Mouse (Mus musculus) liver, embryonic 15.5 days (tissue): Measurements from ENCODE around the gene Gprc5a. TPM values are rescaled to one million over a fixed set of nuclear protein-coding genes. Genes with fewer than 3 reads are reported as not detected.

ENCODE experiments used
- polyA plus RNA-seq: library from polyadenylated mRNA; unstranded; fragments of >200 nt; fragmentation: Nextera tagmentation; extraction: Ambion mirVana; gene quantifications from 2 replicates; pipeline ENCODE4 v1.2.1, GENCODE M21; 2015

Gene Gprc5a
- polyA plus RNA-seq, 1 experiment from 2014 or later = 0.09 TPM

Other genes starting within 250 kb of the Gprc5a start
- 2.1 and 2.4 TPM in 2 replicates for gene Crebl2, start 235.5 kb upstream of the Gprc5a start, polyA plus RNA-seq
- 5.6 and 5.7 TPM in 2 replicates for gene Gpr19, start 167.1 kb upstream of the Gprc5a start, polyA plus RNA-seq
- gene Cdkn1b, start 145.2 kb upstream of the Gprc5a start, polyA plus RNA-seq = 13.3 and 14.1 TPM in 2 replicates
- 2.8 TPM in 2 replicates for gene Apold1, start 83.9 kb upstream of the Gprc5a start, polyA plus RNA-seq
- gene Ddx47, start 54.0 kb upstream of the Gprc5a start, polyA plus RNA-seq = 53.0 and 54.6 TPM in 2 replicates
- 0.08 and 0.15 TPM in 2 replicates for gene Gprc5d, start 52.6 kb downstream of the Gprc5a start, polyA plus RNA-seq
- 30.3 and 34.4 TPM in 2 replicates for gene Fam234b, start 132.3 kb downstream of the Gprc5a start, polyA plus RNA-seq
- gene Hebp1, start 132.4 kb downstream of the Gprc5a start, polyA plus RNA-seq = 116 and 117 TPM in 2 replicates
- 0.08 and 0.16 TPM in 2 replicates for gene Gsg1, start 188.7 kb downstream of the Gprc5a start, polyA plus RNA-seq
- not detected in 2 replicates for gene Pbp2, start 244.8 kb downstream of the Gprc5a start, polyA plus RNA-seq